Mouse (Mus musculus): Measurements from ENCODE around the gene Smr2. TPM values are rescaled to one million over a fixed set of nuclear protein-coding genes. Genes with fewer than 3 reads are reported as not detected.
"Not testable (repeated sequence)": the region's sequence is repeated elsewhere in the genome, so short reads cannot be mapped to it uniquely, and the experiment has no call there.

The Smr2 gene
- not detected for total RNA-seq (2021)
- long read RNA-seq, experiment 1, result 0 reads
- long read RNA-seq, experiment 2, result 0 reads

- DNase-seq (ENCODE audit: low spot score in 2 of 2), result not testable (repeated sequence)
Observed at GRCm38 (mm10) chr5:88086256-88086655, at the start of gene Smr2. Gene Smr2 (plus strand): TSS chr5:88086556.

- no peak for DNase-seq (ENCODE audit: low spot score in 2 of 2)
Observed at GRCm38 (mm10) chr5:88111430-88111829, 25.1 kb downstream of the Smr2 start, which contains the start of gene Gm11116. Gene Gm11116 (minus strand): TSS chr5:88111530.

GRCm38 (mm10) chr5:88153999-88154398, 67.6 kb downstream of the Smr2 start, which contains the start of gene Gm11115:
Gene Gm11115 (minus strand): TSS chr5:88154099.
- DNase-seq (ENCODE audit: low spot score in 2 of 2), result no peak

Other genes starting within 250 kb of the Smr2 start
- not detected for gene Odam, start 201.5 kb upstream of the Smr2 start, total RNA-seq (2021)
- not detected for gene Csn3, start 161.0 kb upstream of the Smr2 start, total RNA-seq (2021)
- gene 2310003L06Rik, start 117.1 kb upstream of the Smr2 start, total RNA-seq (2021), result not detected
- not detected for gene Gm28434, start 117.0 kb upstream of the Smr2 start, total RNA-seq (2021)
- gene Cabs1, start 107.1 kb upstream of the Smr2 start, total RNA-seq (2021), result not detected
- not detected for gene Smr3a, start 84.0 kb upstream of the Smr2 start, total RNA-seq (2021)
- not detected for gene Gm11116, start 25.0 kb downstream of the Smr2 start, total RNA-seq (2021)
- not detected for gene Gm11115, start 67.5 kb downstream of the Smr2 start, total RNA-seq (2021)
- gene Gm7714, start 182.4 kb downstream of the Smr2 start, total RNA-seq (2021), result not detected
- not detected for gene Prol1, start 230.8 kb downstream of the Smr2 start, total RNA-seq (2021)